Mouse (Mus musculus) thymus, postnatal 10 days (tissue): ENCODE results near the gene Kcnip1.

Experiments
- DNase-seq, 2 experiments: peaks; one replicate each; pipeline ENCODE4 v3.0.0; 2021; ENCODE audit warnings: low spot score in 2 of 2

Kcnip1 gene

GRCm38 (mm10) chr11:33685904-33686303, 307.0 kb downstream of the Kcnip1 start:
- DNase-seq: no peak

- peak in 1 of 2 experiments; percentile 37 for DNase-seq
Measured at GRCm38 (mm10) chr11:33680151-33680550, 312.8 kb downstream of the Kcnip1 start.

- no peak for DNase-seq
Measured at GRCm38 (mm10) chr11:33670105-33670965, 322.6 kb downstream of the Kcnip1 start.

GRCm38 (mm10) chr11:33668376-33668775, 324.6 kb downstream of the Kcnip1 start:
- no peak for DNase-seq

GRCm38 (mm10) chr11:33663599-33663998, 329.4 kb downstream of the Kcnip1 start:
- DNase-seq: no peak

GRCm38 (mm10) chr11:33660016-33660913, 332.7 kb downstream of the Kcnip1 start:
- no peak for DNase-seq

GRCm38 (mm10) chr11:33655861-33656593, 336.9 kb downstream of the Kcnip1 start:
- DNase-seq: no peak

GRCm38 (mm10) chr11:33655221-33655620, 337.7 kb downstream of the Kcnip1 start:
- DNase-seq: no peak

- no peak for DNase-seq
Measured at GRCm38 (mm10) chr11:33654485-33654884, 338.5 kb downstream of the Kcnip1 start.

GRCm38 (mm10) chr11:33649358-33649757, 343.6 kb downstream of the Kcnip1 start:
- DNase-seq: no peak

GRCm38 (mm10) chr11:33637107-33637506, 355.8 kb downstream of the Kcnip1 start:
- DNase-seq: no peak

- no peak for DNase-seq
Measured at GRCm38 (mm10) chr11:33627136-33627742, 365.7 kb downstream of the Kcnip1 start.

- DNase-seq: peak; percentile 5 to 43
Measured at GRCm38 (mm10) chr11:33614218-33614617, 378.7 kb downstream of the Kcnip1 start.

GRCm38 (mm10) chr11:33607784-33608183, 385.2 kb downstream of the Kcnip1 start:
- DNase-seq: no peak

GRCm38 (mm10) chr11:33603174-33603573, 389.8 kb downstream of the Kcnip1 start:
- no peak for DNase-seq

GRCm38 (mm10) chr11:33598986-33599385, 394.0 kb downstream of the Kcnip1 start, which contains the start of gene D130052B06Rik:
TSS of gene D130052B06Rik (plus strand) at chr11:33599302.
- DNase-seq: no peak

- no peak for DNase-seq
Measured at GRCm38 (mm10) chr11:33596655-33597054, 396.3 kb downstream of the Kcnip1 start.

- DNase-seq: no peak
Measured at GRCm38 (mm10) chr11:33592826-33593225, 400.1 kb downstream of the Kcnip1 start.

- no peak for DNase-seq
Measured at GRCm38 (mm10) chr11:33590771-33591170, 402.2 kb downstream of the Kcnip1 start.

GRCm38 (mm10) chr11:33586614-33587013, 406.3 kb downstream of the Kcnip1 start:
- no peak for DNase-seq

GRCm38 (mm10) chr11:33579621-33580020, 413.3 kb downstream of the Kcnip1 start:
- DNase-seq: no peak
